Mouse (Mus musculus): Measurements from ENCODE around the gene Gm13043. TPM values are rescaled to one million over a fixed set of nuclear protein-coding genes. Genes with fewer than 3 reads are reported as not detected.
"Not testable (repeated sequence)": the region's sequence is repeated elsewhere in the genome, so short reads cannot be mapped to it uniquely, and the experiment has no call there.

The Gm13043 gene
- total RNA-seq (2012; rRNA removed): 0.37 and 1.3 TPM in 2 replicates

DNA sequence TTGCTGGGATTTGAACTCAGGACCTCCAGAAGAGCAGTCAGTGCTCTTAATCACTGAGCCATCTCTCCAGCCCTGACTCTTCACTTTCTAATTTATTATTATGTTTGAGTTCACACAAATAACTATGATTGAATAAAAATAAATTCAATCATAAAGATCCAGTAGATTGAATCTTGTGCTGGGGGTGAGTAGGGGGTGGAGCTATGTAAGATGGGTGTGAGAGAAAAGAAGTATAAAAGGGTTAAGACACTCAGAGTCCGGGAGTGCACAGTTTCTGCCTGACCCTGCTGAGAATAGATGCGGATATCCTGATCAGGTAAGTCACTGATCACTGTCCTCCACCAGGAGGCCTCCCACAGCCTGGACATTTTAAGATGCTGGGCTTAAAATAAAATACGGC lies at the start of gene Gm13043:
Gene Gm13043 (plus strand): TSS at position 301 of the 400 bp plus-strand sequence.
- Histone ChIP-seq H3K4me1 (ENCODE audit: control insufficient read depth in 2 of 2, insufficient read depth in 2 of 2, low read length in 2 of 2, poor library complexity in 1 of 2) (no peaks in the 10 kb centered on the region), H3K9ac (ENCODE audit: insufficient read depth, low read depth, low read length, poor library complexity, severe bottlenecking) (no peak within 1 kb of the TSS), H3K4me3 (ENCODE audit: insufficient read depth in 1 of 2, low read depth in 1 of 2, low read length in 2 of 2, poor library complexity in 1 of 2, severe bottlenecking in 1 of 2) (no peak within 1 kb of the TSS), H3K9me3 (ENCODE audit: control insufficient read depth, insufficient read depth, low read depth, low read length) (no peaks in the 10 kb centered on the region), H3K27ac (ENCODE audit: insufficient read depth, low read depth, low read length, poor library complexity, severe bottlenecking) (no peak within 1 kb of the TSS), H3K36me3 (ENCODE audit: control insufficient read depth, insufficient read depth, low read length, poor library complexity, severe bottlenecking) (no peaks in the 10 kb centered on the region)
- no peak for DNase-seq (ENCODE audit: low read depth, low spot score)
- TF ChIP-seq CHD2 (IDR thresholded peaks at IDR 0.05; ENCODE audit: low read depth, low read length) (no peak), ZNF384 (IDR thresholded peaks at IDR 0.05; ENCODE audit: low read depth, low read length) (no peak), MAFK (IDR thresholded peaks at IDR 0.05; ENCODE audit: insufficient read depth, low read depth, low read length) (no peak), HCFC1 (IDR thresholded peaks at IDR 0.05; ENCODE audit: borderline replicate concordance, insufficient read depth, low read length) (no peak), ZC3H11A (IDR thresholded peaks at IDR 0.05; ENCODE audit: borderline replicate concordance, low read depth, low read length) (no peak)
- in situ Hi-C loops (cut with MboI; ENCODE audit: low sequenced_read_pairs in 2 of 2, unreplicated experiment in 2 of 2): no loop called here

DNA sequence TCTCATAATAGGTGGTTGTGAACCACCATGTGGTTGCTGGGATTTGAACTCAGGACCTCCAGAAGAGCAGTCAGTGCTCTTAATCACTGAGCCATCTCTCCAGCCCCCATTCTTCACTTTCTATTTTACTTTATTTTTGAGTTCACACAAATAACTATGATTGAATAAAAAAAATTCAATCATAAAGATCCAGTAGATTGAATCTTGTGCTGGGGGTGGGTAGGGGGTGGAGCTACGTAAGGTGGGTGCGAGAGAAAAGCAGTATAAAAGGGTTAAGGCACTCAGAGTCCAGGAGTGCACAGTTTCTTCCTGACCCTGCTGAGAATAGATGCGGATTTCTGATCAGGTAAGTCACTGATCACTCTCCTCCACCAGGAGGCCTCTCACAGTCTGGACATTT lies 24.5 kb downstream of the Gm13043 start, which contains the start of gene Gm13040:
Gene Gm13040 (plus strand): TSS at position 301 of the 400 bp plus-strand sequence.
- H3K4me1 ChIP-seq (ENCODE audit: control insufficient read depth in 2 of 2, insufficient read depth in 2 of 2, low read length in 2 of 2, poor library complexity in 1 of 2); H3K27ac ChIP-seq (ENCODE audit: insufficient read depth, low read depth, low read length, poor library complexity, severe bottlenecking); H3K9ac ChIP-seq (ENCODE audit: insufficient read depth, low read depth, low read length, poor library complexity, severe bottlenecking); H3K9me3 ChIP-seq (ENCODE audit: control insufficient read depth, insufficient read depth, low read depth, low read length); H3K4me3 ChIP-seq (ENCODE audit: insufficient read depth in 1 of 2, low read depth in 1 of 2, low read length in 2 of 2, poor library complexity in 1 of 2, severe bottlenecking in 1 of 2); DNase-seq (ENCODE audit: low read depth, low spot score); H3K36me3 ChIP-seq (ENCODE audit: control insufficient read depth, insufficient read depth, low read length, poor library complexity, severe bottlenecking); in situ Hi-C loops (cut with MboI; ENCODE audit: low sequenced_read_pairs in 2 of 2, unreplicated experiment in 2 of 2): not testable (repeated sequence)

DNA sequence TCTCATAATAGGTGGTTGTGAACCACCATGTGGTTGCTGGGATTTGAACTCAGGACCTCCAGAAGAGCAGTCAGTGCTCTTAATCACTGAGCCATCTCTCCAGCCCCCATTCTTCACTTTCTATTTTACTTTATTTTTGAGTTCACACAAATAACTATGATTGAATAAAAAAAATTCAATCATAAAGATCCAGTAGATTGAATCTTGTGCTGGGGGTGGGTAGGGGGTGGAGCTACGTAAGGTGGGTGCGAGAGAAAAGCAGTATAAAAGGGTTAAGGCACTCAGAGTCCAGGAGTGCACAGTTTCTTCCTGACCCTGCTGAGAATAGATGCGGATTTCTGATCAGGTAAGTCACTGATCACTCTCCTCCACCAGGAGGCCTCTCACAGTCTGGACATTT lies 40.3 kb downstream of the Gm13043 start, which contains the start of the genes BC080695 and Gm13057:
Gene BC080695 (plus strand): TSS at position 301 of the 400 bp plus-strand sequence.
Gene Gm13057 (plus strand): TSS at position 310 of the 400 bp plus-strand sequence.
- DNase-seq (ENCODE audit: low read depth, low spot score); H3K36me3 ChIP-seq (ENCODE audit: control insufficient read depth, insufficient read depth, low read length, poor library complexity, severe bottlenecking); H3K9me3 ChIP-seq (ENCODE audit: control insufficient read depth, insufficient read depth, low read depth, low read length); H3K4me3 ChIP-seq (ENCODE audit: insufficient read depth in 1 of 2, low read depth in 1 of 2, low read length in 2 of 2, poor library complexity in 1 of 2, severe bottlenecking in 1 of 2); H3K27ac ChIP-seq (ENCODE audit: insufficient read depth, low read depth, low read length, poor library complexity, severe bottlenecking); H3K4me1 ChIP-seq (ENCODE audit: control insufficient read depth in 2 of 2, insufficient read depth in 2 of 2, low read length in 2 of 2, poor library complexity in 1 of 2); in situ Hi-C loops (cut with MboI; ENCODE audit: low sequenced_read_pairs in 2 of 2, unreplicated experiment in 2 of 2); H3K9ac ChIP-seq (ENCODE audit: insufficient read depth, low read depth, low read length, poor library complexity, severe bottlenecking): not testable (repeated sequence)

Other genes starting within 250 kb of the Gm13043 start
- 21.7 and 27.4 TPM in 2 replicates for gene Pdpn, start 211.8 kb upstream of the Gm13043 start, total RNA-seq (2012; rRNA removed)
- gene Lrrc38, start 161.6 kb upstream of the Gm13043 start, total RNA-seq (2012; rRNA removed): 0.22 and 0.32 TPM in 2 replicates
- gene Pramel1, start 116.9 kb upstream of the Gm13043 start, total RNA-seq (2012; rRNA removed): 1.8 and 2.0 TPM in 2 replicates
- gene Pramef8, start 98.9 kb upstream of the Gm13043 start, total RNA-seq (2012; rRNA removed): 33.3 and 36.8 TPM in 2 replicates
- not detected in 2 replicates for gene Oog4, start 61.0 kb upstream of the Gm13043 start, total RNA-seq (2012; rRNA removed)
- gene Gm13040, start 24.6 kb downstream of the Gm13043 start, total RNA-seq (2012; rRNA removed): 1.4 TPM in 1 of 2 replicates, not detected in the other
- gene BC080695, start 40.4 kb downstream of the Gm13043 start, total RNA-seq (2012; rRNA removed): 1.5 and 1.6 TPM in 2 replicates
- gene Gm13057, start 40.4 kb downstream of the Gm13043 start, total RNA-seq (2012; rRNA removed): not detected in 2 replicates
- 0.42 and 0.67 TPM in 2 replicates for gene Gm13083, start 103.7 kb downstream of the Gm13043 start, total RNA-seq (2012; rRNA removed)
- gene Gm13088, start 145.9 kb downstream of the Gm13043 start, total RNA-seq (2012; rRNA removed): not detected in 2 replicates
- not detected in 2 replicates for gene Gm13089, start 191.4 kb downstream of the Gm13043 start, total RNA-seq (2012; rRNA removed)
- gene Gm13078, start 208.1 kb downstream of the Gm13043 start, total RNA-seq (2012; rRNA removed): 0.90 and 1.2 TPM in 2 replicates